Mouse (Mus musculus) thymus, postnatal 4 days (tissue): ENCODE measurements at regions not wholly inside any gene's neighbourhood (a gene's known extent, or its start where the extent isn't known, plus 50 kb on each side); places are given as distances from the start of the nearest gene placed in this dataset.
A peak's percentile ranks its signal among the peaks of the same experiment; 100 is the strongest.

Experiments used
- DNase-seq: peaks from one replicate; pipeline ENCODE4 v3.0.0; 2021

DNA sequence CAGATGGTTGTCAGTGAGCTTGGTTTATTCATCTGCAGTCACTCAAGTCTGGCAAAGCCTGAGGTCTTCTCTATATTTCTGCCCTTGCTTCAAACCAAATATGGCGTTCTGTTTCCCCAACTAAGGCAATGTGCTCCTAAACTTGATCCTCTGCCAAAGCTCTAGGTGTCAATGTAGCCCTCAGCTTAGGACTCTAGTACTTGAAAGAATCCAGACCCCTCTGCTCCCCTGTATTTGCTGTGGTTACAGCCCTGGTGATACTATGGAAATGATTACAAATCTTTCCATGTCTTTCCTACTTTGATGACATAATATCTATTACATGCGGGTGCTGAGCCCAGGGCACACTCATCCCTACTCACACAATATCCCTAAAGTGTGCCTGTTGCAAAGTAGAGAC, 672.9 kb upstream of the Tbl1xr1 start:
- DNase-seq: no peak

DNA sequence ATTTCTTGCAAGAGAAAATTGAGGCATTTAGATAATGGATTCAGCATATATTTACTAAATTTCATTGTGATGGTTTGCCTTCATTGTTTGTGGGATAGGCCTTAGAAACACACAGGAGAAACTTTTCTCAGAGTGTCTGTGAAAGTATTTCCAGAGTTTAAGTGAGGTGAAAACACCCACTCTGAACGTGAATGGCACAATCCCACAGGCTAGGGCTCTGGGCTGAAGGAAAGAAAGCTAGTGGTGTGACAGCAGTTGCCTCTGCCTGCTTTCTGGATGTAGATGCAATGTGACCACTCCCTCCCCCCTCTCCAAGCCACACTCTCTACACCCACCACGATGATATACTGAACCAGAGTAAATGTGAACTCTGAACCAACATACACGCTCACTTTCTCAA, 672.4 kb upstream of the Tbl1xr1 start:
- DNase-seq: no peak

- no peak for DNase-seq
Measured at GRCm38 (mm10) chr3:21407077-21407476, 669.4 kb upstream of the Tbl1xr1 start.

DNA sequence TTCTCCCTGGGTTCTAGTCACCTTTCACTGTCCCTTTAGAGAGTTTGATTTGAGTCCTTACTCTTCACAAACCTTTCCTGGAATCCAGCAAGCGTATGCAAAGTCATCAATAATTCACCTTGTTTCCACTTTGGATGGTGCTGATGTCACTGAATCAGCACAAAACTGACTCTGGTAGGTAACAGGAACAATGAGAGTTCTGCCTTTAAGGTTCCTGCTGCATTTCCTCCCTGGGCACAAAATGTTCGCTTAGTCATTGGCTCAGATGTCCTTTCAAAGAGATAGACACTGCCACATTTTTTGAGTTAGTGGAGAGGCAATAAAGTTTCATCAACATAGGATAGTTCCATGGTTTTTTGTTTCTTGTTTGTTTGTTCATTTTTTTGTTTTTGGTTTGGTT, 664.4 kb upstream of the Tbl1xr1 start:
- DNase-seq: no peak

GRCm38 (mm10) chr3:21423139-21423538, 653.3 kb upstream of the Tbl1xr1 start:
- no peak for DNase-seq

GRCm38 (mm10) chr3:21426538-21426937, 649.9 kb upstream of the Tbl1xr1 start:
- DNase-seq: no peak

DNA sequence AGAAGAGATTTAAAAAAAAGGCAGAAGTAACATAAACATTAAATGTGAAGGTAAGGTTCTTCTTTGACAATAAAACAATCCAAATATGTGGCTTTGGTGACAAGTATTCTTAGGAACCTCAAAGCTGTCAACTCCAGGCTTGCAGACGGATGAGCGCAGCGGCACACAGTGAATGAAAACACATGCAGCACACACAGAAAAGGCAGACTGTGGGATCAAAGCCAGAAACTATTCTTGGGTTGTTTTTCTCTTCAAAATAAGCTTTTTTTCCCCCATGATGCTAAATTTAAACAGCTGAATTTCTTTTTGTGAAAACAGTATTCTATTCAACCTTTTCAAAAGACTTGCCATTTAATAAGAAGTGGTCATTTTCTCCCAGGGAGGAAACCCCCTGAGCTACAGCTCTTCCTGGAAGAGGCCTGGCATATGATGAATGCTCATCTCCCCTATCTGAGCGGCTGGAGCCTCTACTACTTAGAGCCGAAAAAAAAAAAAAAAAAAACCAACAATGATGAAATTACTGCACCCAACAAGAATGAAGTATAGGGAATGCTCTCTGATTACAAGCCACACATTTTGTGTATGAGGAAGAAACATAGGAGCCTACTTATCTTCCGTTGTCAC, 648.9 kb upstream of the Tbl1xr1 start:
- no peak for DNase-seq

- no peak for DNase-seq
Measured at GRCm38 (mm10) chr3:21428120-21428519, 648.3 kb upstream of the Tbl1xr1 start.

DNA sequence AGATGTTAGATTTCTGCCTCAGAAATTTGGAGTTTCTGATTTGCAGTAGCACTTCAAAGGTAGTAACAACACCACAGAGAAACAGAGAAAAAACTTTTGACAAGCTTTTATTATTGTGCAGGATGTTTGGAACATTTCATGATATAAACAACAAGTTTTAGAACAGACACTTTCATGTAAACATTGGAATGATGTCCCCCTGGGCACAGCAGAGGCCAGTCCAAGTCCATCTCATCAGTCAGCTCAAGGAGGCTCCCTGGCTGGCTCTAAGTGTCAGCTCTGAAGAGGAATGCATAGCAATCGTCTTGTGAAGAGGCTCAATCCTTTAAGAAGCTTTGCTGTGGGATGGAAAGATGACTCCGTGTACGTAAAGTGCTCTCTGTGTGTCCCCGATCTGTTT, 612.2 kb upstream of the Tbl1xr1 start:
- no peak for DNase-seq

- DNase-seq: no peak
Measured at GRCm38 (mm10) chr3:21466113-21466645, 610.3 kb upstream of the Tbl1xr1 start.

- DNase-seq: no peak
Measured at GRCm38 (mm10) chr3:21477366-21477765, 599.1 kb upstream of the Tbl1xr1 start.

GRCm38 (mm10) chr3:21479021-21479795, 597.2 kb upstream of the Tbl1xr1 start:
- peak; percentile 38 for DNase-seq

DNA sequence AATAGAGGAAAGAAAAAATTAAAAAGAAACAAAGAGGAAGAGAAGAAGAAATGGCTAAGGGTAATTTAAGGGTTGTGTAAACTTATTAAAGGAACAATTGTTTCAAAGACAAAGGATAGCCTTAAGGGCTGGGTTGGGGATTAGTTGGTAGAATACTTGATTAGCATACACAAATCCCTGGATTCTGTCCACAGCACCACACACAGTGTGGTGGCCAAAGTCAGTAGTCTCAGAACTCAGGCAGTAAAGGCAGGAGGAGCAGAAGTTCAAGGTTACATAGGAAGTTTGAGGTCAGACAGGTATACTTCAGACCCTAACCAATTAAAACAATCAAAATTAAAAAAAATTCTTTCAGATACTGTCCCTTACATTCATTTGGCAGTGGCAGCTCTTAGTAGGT, 596.6 kb upstream of the Tbl1xr1 start:
- no peak for DNase-seq

GRCm38 (mm10) chr3:21484052-21484451, 592.4 kb upstream of the Tbl1xr1 start:
- no peak for DNase-seq

DNA sequence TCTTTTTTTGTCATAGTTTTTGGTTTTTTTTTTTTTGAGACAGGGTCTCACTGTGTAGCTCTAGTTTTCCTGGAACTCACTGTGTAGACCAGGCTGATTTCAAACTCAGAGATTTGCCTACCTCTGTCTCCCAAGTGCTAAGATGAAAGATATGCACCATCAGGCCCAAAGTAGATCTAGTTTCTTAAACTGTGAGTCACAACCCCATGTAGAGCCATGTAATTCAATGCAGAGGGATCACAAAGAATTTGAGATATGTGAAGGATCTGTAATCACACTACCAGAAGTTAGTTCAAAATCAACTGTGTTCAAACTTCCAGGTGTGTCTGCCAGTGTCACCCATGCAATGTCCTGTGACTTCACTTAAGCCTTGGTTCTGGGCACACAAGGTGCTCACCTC, 591.0 kb upstream of the Tbl1xr1 start:
- no peak for DNase-seq

DNA sequence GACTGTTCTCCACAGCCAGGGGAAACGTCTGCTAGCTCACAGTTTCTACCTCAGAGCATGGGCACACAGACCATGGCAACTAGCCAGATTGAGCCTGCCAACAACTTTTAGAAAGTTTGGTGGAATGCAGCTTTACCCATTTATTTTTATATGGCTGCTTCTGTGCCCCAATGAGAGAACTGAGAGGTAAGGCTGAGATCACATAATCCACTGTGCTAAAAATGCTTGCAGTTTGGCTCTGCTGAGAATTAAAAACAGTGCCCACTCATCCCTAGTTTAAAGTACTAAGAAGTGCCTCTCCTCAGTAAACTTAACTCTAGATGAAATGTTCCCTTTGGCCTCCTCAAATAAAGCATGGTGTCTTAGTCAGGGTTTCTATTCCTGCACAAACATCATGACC, 586.9 kb upstream of the Tbl1xr1 start:
- DNase-seq: no peak

GRCm38 (mm10) chr3:21492413-21492812, 584.0 kb upstream of the Tbl1xr1 start:
- no peak for DNase-seq

- DNase-seq: no peak
Measured at GRCm38 (mm10) chr3:21493384-21493783, 583.1 kb upstream of the Tbl1xr1 start.

GRCm38 (mm10) chr3:21494904-21495303, 581.5 kb upstream of the Tbl1xr1 start:
- DNase-seq: peak; percentile 22

DNA sequence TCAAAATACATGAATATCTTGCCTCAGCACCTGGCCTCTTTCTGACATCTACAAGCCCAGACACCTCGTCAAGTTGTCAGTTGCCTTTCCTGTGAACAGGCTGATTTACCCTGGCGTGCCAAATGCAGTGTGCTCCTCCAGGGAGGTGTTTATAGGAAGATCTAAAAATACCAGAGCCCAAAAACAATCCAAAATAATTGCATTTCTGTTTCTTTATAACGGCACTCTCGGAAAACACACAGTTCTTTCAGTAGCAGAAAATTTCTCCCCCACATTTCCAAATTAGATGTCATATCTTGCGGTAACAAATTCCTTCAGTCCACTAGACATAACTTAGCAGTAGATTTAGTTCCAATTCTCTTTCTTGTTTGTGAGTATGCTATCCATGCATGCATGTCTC, 580.8 kb upstream of the Tbl1xr1 start:
- DNase-seq: no peak

DNA sequence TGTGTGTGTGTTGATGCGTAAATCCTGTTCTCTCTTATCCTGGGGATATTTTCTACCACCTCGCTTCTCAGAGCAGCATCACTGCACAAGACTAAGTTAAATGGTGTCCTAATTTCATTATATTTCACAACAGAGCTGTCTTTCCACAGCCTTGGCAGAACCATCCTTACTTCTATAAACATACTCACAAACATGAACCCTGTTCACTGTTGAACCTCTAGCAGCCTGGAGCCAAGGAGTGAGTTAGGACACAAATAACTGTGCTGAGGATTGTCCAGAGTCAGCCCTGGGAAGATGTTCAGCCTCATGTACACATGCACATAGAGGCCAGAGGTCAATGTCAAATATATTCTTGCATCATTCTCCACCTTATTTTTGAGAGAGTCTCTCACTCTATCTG, 580.3 kb upstream of the Tbl1xr1 start:
- DNase-seq: no peak

DNA sequence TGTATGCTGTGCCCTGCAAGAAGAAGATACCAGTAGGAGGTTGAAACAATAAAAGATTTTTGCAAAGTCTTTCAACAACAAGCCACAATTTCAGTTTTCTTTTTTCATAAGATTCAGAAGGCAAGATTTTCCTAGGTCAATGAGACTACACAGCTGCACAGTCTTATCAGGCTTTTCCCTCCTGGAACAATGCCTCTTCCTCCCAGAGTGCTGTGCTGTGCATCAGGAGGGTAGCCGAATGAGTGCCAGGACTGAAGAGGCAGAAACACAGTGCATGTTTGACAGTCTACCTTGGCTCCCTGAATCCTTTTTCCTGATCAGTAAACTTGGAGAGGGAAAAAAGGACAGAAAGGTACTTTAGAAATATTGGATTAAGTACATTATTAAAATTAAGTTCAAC, 579.4 kb upstream of the Tbl1xr1 start:
- DNase-seq: no peak

- DNase-seq: no peak
Measured at GRCm38 (mm10) chr3:21507655-21508054, 568.8 kb upstream of the Tbl1xr1 start.

DNA sequence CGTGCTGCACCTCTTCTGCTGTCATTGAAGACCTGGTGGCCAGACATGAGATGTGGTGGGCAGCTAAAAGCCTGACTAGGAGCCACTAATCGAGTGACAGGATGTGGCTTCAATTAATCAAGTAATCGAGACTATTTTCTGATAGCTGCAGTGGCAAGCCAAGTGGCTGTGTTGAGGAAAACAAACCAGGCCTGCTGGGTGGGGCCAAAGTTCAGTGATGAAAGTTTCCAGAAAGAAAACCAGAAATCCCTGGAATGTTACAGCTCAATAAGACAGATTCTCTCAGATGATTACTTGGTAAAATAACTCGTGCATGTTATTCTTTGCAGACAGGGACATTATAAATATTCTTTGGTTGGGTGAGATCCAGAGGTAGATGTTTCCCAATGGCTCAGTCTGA, 564.4 kb upstream of the Tbl1xr1 start:
- DNase-seq: no peak
